Mouse (Mus musculus): ENCODE measurements around the gene Tanc1. TPM values are rescaled to one million over a fixed set of nuclear protein-coding genes. Genes with fewer than 3 reads are reported as not detected.

Tanc1 gene
- polyA plus RNA-seq, 1 experiment from 2014 or later = 8.5 TPM

DNA sequence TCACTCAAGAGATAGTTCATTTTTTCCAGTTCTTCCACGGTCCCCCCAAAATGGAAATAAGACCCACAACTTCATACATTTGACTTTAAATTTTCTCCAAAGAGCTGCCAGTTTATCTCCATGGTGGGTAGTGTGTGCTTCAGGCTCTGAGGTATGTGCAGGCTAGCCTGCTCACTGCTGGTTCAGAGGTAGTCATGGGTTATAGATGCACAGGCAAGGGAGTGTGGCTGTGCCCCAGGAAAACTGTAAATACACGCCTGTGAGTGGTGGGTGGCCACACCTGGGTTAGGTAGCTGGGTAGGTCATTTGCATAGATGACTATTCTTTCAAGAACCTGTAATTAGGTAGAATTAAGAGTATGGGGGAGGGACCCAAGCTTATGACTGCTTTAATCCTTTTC is 227.9 kb downstream of the Tanc1 start:
- peaks cover 58% of the 10 kb centered on the region for H3K36me3 ChIP-seq (ENCODE audit: control insufficient read depth, insufficient read depth)
- ATAC-seq = no peak

DNA sequence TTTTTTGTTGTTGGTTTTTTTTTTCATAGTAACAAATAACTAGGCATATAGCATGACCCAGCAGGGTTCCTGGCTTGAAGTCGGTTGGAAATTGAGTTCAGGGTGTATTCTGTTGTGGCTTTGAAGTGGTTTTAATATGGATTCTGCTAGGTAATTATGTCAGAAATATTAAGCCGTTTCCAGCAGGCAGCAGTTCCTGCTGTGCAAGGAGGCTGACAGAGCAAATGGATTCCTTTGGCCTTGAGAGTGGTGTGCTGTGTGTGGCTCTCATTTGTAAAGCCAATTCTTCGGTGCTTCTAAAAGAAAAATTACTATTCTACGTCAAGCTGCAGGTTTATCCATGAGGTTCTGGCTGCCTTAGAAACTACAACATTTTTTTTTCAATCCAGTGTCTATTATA is 228.3 kb downstream of the Tanc1 start:
- Histone ChIP-seq H3K27ac (ENCODE audit: low read depth, low read length) (no peak overlapping the region), H3K36me3 (ENCODE audit: control insufficient read depth, insufficient read depth) (peaks cover 58% of the 10 kb centered on the region), H3K9me3 (ENCODE audit: control insufficient read depth) (no peaks in the 10 kb centered on the region), H3K4me2 (replicated peaks; ENCODE audit: low read depth) (no peak overlapping the region), H3K4me3 (ENCODE audit: low read depth, low read length) (no peak overlapping the region), H3K27me3 (replicated peaks; ENCODE audit: control insufficient read depth, insufficient read depth, low read length) (no peaks in the 10 kb centered on the region), H3K4me1 (replicated peaks; ENCODE audit: control insufficient read depth, insufficient read depth, low read length) (no peaks in the 10 kb centered on the region; the same call in 1 of the 2 replicates), H3K9ac (ENCODE audit: low read depth, low read length) (no peak overlapping the region)
- no peak for ATAC-seq
- TF ChIP-seq CTCF (IDR thresholded peaks at IDR 0.05; ENCODE audit: low read depth) = no peak
- WGBS = 74% methylated on average over 4 of the region's 4 CpGs

More for the DNA sequence above, 227.9 kb downstream of the Tanc1 start:
- no peak overlapping the region for H3K4me2 ChIP-seq (replicated peaks; ENCODE audit: low read depth)
- TF ChIP-seq CTCF (IDR thresholded peaks at IDR 0.05; ENCODE audit: low read depth) = no peak
- no peaks in the 10 kb centered on the region for H3K9me3 ChIP-seq (ENCODE audit: control insufficient read depth)
- no peak overlapping the region for H3K9ac ChIP-seq (ENCODE audit: low read depth, low read length)
- H3K27me3 ChIP-seq (replicated peaks; ENCODE audit: control insufficient read depth, insufficient read depth, low read length) = no peaks in the 10 kb centered on the region
- 77% methylated on average over 2 of the region's 2 CpGs for WGBS
- no peak overlapping the region for H3K4me3 ChIP-seq (ENCODE audit: low read depth, low read length)
- no peak overlapping the region for H3K27ac ChIP-seq (ENCODE audit: low read depth, low read length)
- no peaks in the 10 kb centered on the region; the same call in 1 of the 2 replicates for H3K4me1 ChIP-seq (replicated peaks; ENCODE audit: control insufficient read depth, insufficient read depth, low read length)

DNA sequence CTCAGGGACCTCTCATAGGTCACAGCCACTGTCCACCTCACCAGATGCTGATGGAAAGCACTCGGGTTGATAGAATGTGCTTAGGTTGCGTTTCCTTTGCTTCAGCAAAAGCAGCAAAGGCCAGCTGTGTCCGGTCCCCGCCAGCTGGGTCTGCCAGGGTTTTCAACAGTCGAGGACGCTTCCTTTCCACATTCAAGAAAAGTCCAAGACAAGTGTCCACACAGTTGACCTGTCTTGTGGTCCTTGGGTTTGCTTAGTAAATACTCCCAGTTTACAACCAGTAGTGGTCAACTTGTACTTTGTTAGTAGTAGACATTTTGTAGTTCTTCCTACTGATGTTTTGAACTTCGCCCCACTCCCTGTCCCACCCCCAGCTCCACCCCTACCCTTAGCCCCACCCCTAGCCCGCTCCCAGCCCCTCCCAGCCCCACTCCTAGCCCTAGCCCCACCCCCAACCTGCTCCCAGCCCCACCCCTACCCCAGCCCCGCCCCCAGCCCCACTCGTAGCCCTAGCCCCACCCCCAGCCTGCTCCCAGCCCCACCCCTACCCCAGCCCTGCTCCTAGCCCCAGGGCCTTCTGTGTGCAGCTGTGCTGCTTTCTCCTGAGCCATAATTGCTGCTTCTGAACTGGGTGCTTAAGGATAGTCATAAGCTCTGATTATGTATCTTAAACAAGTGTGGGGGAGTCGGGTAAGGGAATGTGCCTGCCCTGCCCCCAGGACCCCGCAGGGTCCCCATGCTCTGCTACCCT is 229.5 kb downstream of the Tanc1 start:
- no peak overlapping the region; the same call in 1 of the 2 replicates for H3K4me2 ChIP-seq (replicated peaks; ENCODE audit: low read depth)
- H3K4me1 ChIP-seq (replicated peaks; ENCODE audit: control insufficient read depth, insufficient read depth, low read length) = no peaks in the 10 kb centered on the region; the same call in 1 of the 2 replicates
- H3K4me3 ChIP-seq (ENCODE audit: low read depth, low read length) = no peak overlapping the region
- no peak for TF ChIP-seq CTCF (IDR thresholded peaks at IDR 0.05; ENCODE audit: low read depth)
- WGBS = 57% methylated on average over 10 of the region's 12 CpGs
- peak; percentile 81 for ATAC-seq
- H3K36me3 ChIP-seq (ENCODE audit: control insufficient read depth, insufficient read depth) = peaks cover 46% of the 10 kb centered on the region
- no peaks in the 10 kb centered on the region for H3K9me3 ChIP-seq (ENCODE audit: control insufficient read depth)
- H3K27ac ChIP-seq (ENCODE audit: low read depth, low read length) = peak overlapping the region; percentile 71
- H3K27me3 ChIP-seq (replicated peaks; ENCODE audit: control insufficient read depth, insufficient read depth, low read length) = no peaks in the 10 kb centered on the region
- no peak overlapping the region for H3K9ac ChIP-seq (ENCODE audit: low read depth, low read length)

DNA sequence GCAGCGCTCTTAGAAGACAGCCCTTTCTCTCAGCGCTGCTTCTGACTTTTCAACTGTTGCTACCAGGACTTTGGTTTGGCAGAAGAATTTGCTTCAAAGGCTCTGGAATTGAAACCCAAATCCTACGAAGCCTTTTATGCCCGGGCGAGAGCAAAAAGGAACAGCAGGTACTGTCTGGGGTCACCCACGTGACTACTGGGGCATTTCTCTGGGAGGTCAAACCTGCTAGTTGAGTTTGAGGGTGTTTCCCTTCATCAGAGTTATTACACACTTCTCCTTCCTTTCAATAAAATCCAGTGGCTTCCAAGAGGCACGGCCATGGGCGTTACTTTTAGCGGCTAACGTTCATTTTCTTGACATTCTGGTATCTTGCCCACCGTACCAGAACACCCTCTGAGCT is 230.1 kb downstream of the Tanc1 start:
- H3K4me3 ChIP-seq (ENCODE audit: low read depth, low read length) = no peak overlapping the region
- 71% methylated on average over 11 of the region's 11 CpGs for WGBS
- H3K4me2 ChIP-seq (replicated peaks; ENCODE audit: low read depth) = peak overlapping the region; percentile 1; the same call in 1 of the 2 replicates
- TF ChIP-seq CTCF (IDR thresholded peaks at IDR 0.05; ENCODE audit: low read depth) = no peak
- H3K36me3 ChIP-seq (ENCODE audit: control insufficient read depth, insufficient read depth) = peaks cover 40% of the 10 kb centered on the region
- no peak overlapping the region for H3K9ac ChIP-seq (ENCODE audit: low read depth, low read length)
- H3K9me3 ChIP-seq (ENCODE audit: control insufficient read depth) = no peaks in the 10 kb centered on the region
- peak; percentile 61; the same call in 1 of the 2 replicates for ATAC-seq
- H3K4me1 ChIP-seq (replicated peaks; ENCODE audit: control insufficient read depth, insufficient read depth, low read length) = no peaks in the 10 kb centered on the region; the same call in 1 of the 2 replicates
- peak overlapping the region; percentile 71 for H3K27ac ChIP-seq (ENCODE audit: low read depth, low read length)
- H3K27me3 ChIP-seq (replicated peaks; ENCODE audit: control insufficient read depth, insufficient read depth, low read length) = no peaks in the 10 kb centered on the region

DNA sequence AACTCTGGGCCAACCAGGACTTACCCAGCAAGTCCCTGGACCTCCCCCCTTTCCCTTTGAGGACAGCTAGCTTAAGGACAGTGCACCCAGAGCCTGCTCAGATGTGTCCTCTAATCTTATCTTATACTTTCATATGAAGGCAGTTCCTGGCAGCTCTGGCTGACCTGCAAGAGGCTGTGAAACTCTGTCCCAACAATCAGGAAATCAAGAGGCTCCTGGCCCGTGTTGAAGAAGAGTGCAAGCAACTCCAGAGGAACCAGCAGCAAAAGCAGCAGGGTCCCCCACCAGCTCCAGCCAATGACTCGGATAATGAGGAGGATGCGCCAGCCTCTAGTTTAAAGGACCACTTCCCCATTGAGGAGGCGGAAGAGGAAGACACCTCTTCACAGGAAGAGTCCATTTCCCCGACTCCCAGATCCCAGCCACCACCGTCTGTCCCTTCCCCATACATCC is 230.7 kb downstream of the Tanc1 start:
- Histone ChIP-seq H3K4me3 (ENCODE audit: low read depth, low read length) (no peak overlapping the region), H3K9me3 (ENCODE audit: control insufficient read depth) (no peaks in the 10 kb centered on the region), H3K27ac (ENCODE audit: low read depth, low read length) (peak overlapping the region; percentile 71), H3K36me3 (ENCODE audit: control insufficient read depth, insufficient read depth) (peaks cover 34% of the 10 kb centered on the region), H3K9ac (ENCODE audit: low read depth, low read length) (no peak overlapping the region), H3K4me1 (replicated peaks; ENCODE audit: control insufficient read depth, insufficient read depth, low read length) (no peaks in the 10 kb centered on the region; the same call in 1 of the 2 replicates), H3K4me2 (replicated peaks; ENCODE audit: low read depth) (no peak overlapping the region), H3K27me3 (replicated peaks; ENCODE audit: control insufficient read depth, insufficient read depth, low read length) (no peaks in the 10 kb centered on the region)
- WGBS = 76% methylated on average over 6 of the region's 6 CpGs
- ATAC-seq = no peak
- TF ChIP-seq CTCF (IDR thresholded peaks at IDR 0.05; ENCODE audit: low read depth) = no peak

DNA sequence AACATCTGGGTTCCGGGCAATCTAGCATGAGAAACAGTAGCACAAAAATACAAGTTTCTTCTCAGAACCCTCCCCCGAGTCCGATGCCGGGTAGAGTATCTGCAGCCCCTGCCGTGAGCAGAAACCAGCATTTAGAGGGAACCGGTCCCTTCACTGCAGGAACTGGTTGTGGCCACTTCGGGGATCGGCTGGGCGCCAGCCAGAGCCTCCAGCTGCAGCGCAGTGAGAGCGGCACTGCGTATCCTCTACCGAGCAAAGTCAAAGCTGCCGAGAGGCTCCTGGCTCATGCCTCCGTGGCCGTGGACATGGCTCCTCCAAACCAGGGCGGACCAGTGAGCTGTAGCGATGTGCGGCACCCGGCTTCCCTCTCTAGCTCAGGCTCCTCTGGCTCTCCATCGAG is 231.3 kb downstream of the Tanc1 start:
- Histone ChIP-seq H3K27ac (ENCODE audit: low read depth, low read length) (no peak overlapping the region), H3K4me1 (replicated peaks; ENCODE audit: control insufficient read depth, insufficient read depth, low read length) (no peaks in the 10 kb centered on the region; the same call in 1 of the 2 replicates), H3K9me3 (ENCODE audit: control insufficient read depth) (no peaks in the 10 kb centered on the region), H3K36me3 (ENCODE audit: control insufficient read depth, insufficient read depth) (peaks cover 29% of the 10 kb centered on the region), H3K4me2 (replicated peaks; ENCODE audit: low read depth) (no peak overlapping the region), H3K4me3 (ENCODE audit: low read depth, low read length) (no peak overlapping the region), H3K9ac (ENCODE audit: low read depth, low read length) (no peak overlapping the region), H3K27me3 (replicated peaks; ENCODE audit: control insufficient read depth, insufficient read depth, low read length) (no peaks in the 10 kb centered on the region)
- WGBS = 93% methylated on average over 21 of the region's 21 CpGs
- no peak for ATAC-seq
- TF ChIP-seq CTCF (IDR thresholded peaks at IDR 0.05; ENCODE audit: low read depth) = no peak

All from intestine, postnatal 0 days (tissue).